Mouse (Mus musculus) G1E-ER4 (cell line): ENCODE measurements around the gene Rps25. TPM values are rescaled to one million over a fixed set of nuclear protein-coding genes. Genes with fewer than 3 reads are reported as not detected.
A peak's percentile ranks its signal among the peaks of the same experiment; 100 is the strongest.

Experiments
- GATA1 ChIP-seq: IDR thresholded peaks from one replicate; pipeline ENCODE4 v1.8.0; 2012; ENCODE audit warnings: low read length, inconsistent platforms
- polyA plus RNA-seq: library from polyadenylated mRNA; stranded (reverse); fragments of >175 nt; gene quantifications from 2 replicates; pipeline ENCODE4 v1.2.3, GENCODE M21; 2012

Gene Rps25
- polyA plus RNA-seq, 1 experiment = 177 TPM

GRCm38 (mm10) chr9:44398551-44398950 lies 8.4 kb upstream of the Rps25 start:
- TF ChIP-seq GATA1 = no peak

GRCm38 (mm10) chr9:44399114-44399794 lies 7.7 kb upstream of the Rps25 start:
- no peak for TF ChIP-seq GATA1

GRCm38 (mm10) chr9:44399795-44400114 lies 7.2 kb upstream of the Rps25 start:
- TF ChIP-seq GATA1 = no peak

- TF ChIP-seq GATA1 = no peak
Observed at GRCm38 (mm10) chr9:44401081-44401480, 5.9 kb upstream of the Rps25 start.

GRCm38 (mm10) chr9:44405011-44405410 lies 1.9 kb upstream of the Rps25 start:
- no peak for TF ChIP-seq GATA1

GRCm38 (mm10) chr9:44407752-44408097 lies 786 bp downstream of the Rps25 start:
- TF ChIP-seq GATA1 = no peak

- TF ChIP-seq GATA1 = no peak
Observed at GRCm38 (mm10) chr9:44410647-44411336, 3.9 kb downstream of the Rps25 start.

GRCm38 (mm10) chr9:44411601-44412130 lies 4.7 kb downstream of the Rps25 start:
- no peak for TF ChIP-seq GATA1

- TF ChIP-seq GATA1 = peak; percentile 52
Observed at GRCm38 (mm10) chr9:44412306-44412705, 5.4 kb downstream of the Rps25 start.

- TF ChIP-seq GATA1 = no peak
Observed at GRCm38 (mm10) chr9:44412781-44413180, 5.8 kb downstream of the Rps25 start.

GRCm38 (mm10) chr9:44417156-44417891 lies 10.4 kb downstream of the Rps25 start:
- TF ChIP-seq GATA1 = no peak

GRCm38 (mm10) chr9:44417892-44418363 lies 11.0 kb downstream of the Rps25 start:
- no peak for TF ChIP-seq GATA1

- TF ChIP-seq GATA1 = no peak
Observed at GRCm38 (mm10) chr9:44418519-44419385, 11.8 kb downstream of the Rps25 start, which contains the start of gene Ccdc84. TSS of gene Ccdc84 (minus strand) at chr9:44418569.

GRCm38 (mm10) chr9:44420280-44420898 lies 13.4 kb downstream of the Rps25 start:
- TF ChIP-seq GATA1 = no peak

- no peak for TF ChIP-seq GATA1
Observed at GRCm38 (mm10) chr9:44423576-44423975, 16.6 kb downstream of the Rps25 start.
